16 mouse cellular contexts compared by ENCODE assay signal in the genomic region with DNA sequence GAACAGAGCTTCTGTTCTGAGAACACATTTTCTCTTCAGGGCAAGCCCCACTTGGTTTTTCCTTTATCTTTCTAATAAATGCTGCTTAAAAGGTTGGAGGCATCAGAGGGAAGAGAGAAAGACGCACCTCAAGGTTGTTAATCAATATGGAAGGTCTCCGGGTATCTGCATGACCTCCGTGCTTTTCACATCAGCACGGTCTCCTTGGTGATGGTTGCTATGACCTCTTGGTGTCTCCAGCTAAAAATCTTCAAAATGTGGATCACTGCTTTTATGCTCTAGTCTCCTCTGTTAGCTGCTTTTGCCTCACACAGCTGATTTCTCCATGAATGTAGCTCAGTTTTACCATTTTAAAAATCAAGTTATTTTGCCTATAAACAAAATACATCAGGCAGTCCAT. TPM values are rescaled to one million over a fixed set of nuclear protein-coding genes. Genes with fewer than 3 reads are reported as not detected.
DNase-seq lines count a peak whose midpoint lies in the region; ATAC-seq and TF ChIP-seq lines count a peak whose summit lies in the region.
"Had no signal": no experiment of that assay in that cellular context is flagged by ENCODE, and none has a peak within 500 bp of the region (broad histone marks: within the 10 kb centered on the region; RNA-seq: fewer than 3 reads in every experiment).

No protein-coding gene starts in this region.

- H3K9me3 ChIP-seq in hindbrain, embryonic 15.5 days: no peaks in the 10 kb centered on the region
- no peaks in the 10 kb centered on the region for H3K9me3 ChIP-seq in midbrain, embryonic 13.5 days
- H3K9me3 ChIP-seq in neural tube, embryonic 15.5 days (replicated peaks): no peaks in the 10 kb centered on the region
- H3K9me3 ChIP-seq: embryonic facial prominence, embryonic 12.5 days had no signal

- no peaks in the 10 kb centered on the region for H3K27me3 ChIP-seq in hindbrain, embryonic 15.5 days
- no peaks in the 10 kb centered on the region for H3K27me3 ChIP-seq in midbrain, embryonic 13.5 days
- no peaks in the 10 kb centered on the region for H3K27me3 ChIP-seq in neural tube, embryonic 15.5 days (replicated peaks)
- H3K27me3 ChIP-seq: embryonic facial prominence, embryonic 12.5 days had no signal

- WGBS in hindbrain, embryonic 15.5 days: 15% methylated on average over 4 of the region's 4 CpGs
- WGBS in midbrain, embryonic 13.5 days: 12% methylated on average over 4 of the region's 4 CpGs
- 9% methylated on average over 4 of the region's 4 CpGs for WGBS in neural tube, embryonic 15.5 days

- no peak overlapping the region for H3K9ac ChIP-seq in hindbrain, embryonic 15.5 days
- H3K9ac ChIP-seq in midbrain, embryonic 13.5 days (replicated peaks): no peak overlapping the region
- no peak overlapping the region; the same call in 1 of the 2 replicates for H3K9ac ChIP-seq in neural tube, embryonic 15.5 days (replicated peaks)
- H3K9ac ChIP-seq: embryonic facial prominence, embryonic 12.5 days had no signal

- ATAC-seq in hindbrain, embryonic 15.5 days (ENCODE audit: low FRiP score, low read depth): no peak
- ATAC-seq in midbrain, embryonic 13.5 days: no peak
- no peak for ATAC-seq in neural tube, embryonic 15.5 days (ENCODE audit: low FRiP score)

- H3K4me3 ChIP-seq in layer of hippocampus, adult 2 months: no peak overlapping the region
- H3K4me3 ChIP-seq in hindbrain, embryonic 15.5 days: no peak overlapping the region
- H3K4me3 ChIP-seq in midbrain, embryonic 13.5 days (replicated peaks): no peak overlapping the region
- no peak overlapping the region for H3K4me3 ChIP-seq in neural tube, embryonic 15.5 days (replicated peaks)
- H3K4me3 ChIP-seq: embryonic facial prominence, embryonic 12.5 days had no signal

- peaks cover 33% of the 10 kb centered on the region for H3K4me1 ChIP-seq in hindbrain, embryonic 15.5 days (replicated peaks)
- peaks cover 35% of the 10 kb centered on the region for H3K4me1 ChIP-seq in midbrain, embryonic 13.5 days (replicated peaks)
- peaks cover 19% of the 10 kb centered on the region for H3K4me1 ChIP-seq in neural tube, embryonic 15.5 days
- H3K4me1 ChIP-seq: embryonic facial prominence, embryonic 12.5 days had no signal

- no peaks in the 10 kb centered on the region for H3K36me3 ChIP-seq in hindbrain, embryonic 15.5 days
- no peaks in the 10 kb centered on the region for H3K36me3 ChIP-seq in midbrain, embryonic 13.5 days
- no peaks in the 10 kb centered on the region for H3K36me3 ChIP-seq in neural tube, embryonic 15.5 days
- H3K36me3 ChIP-seq: embryonic facial prominence, embryonic 12.5 days had no signal

- no peak for DNase-seq in layer of hippocampus, adult 2 months (ENCODE audit: low spot score in 2 of 2)
- no peak for DNase-seq in layer of hippocampus, postnatal 25 days (ENCODE audit: extremely low spot score in 1 of 2, low spot score in 1 of 2)
- DNase-seq in testis, postnatal 14 days (ENCODE audit: low spot score): no peak
- no peak for DNase-seq in urinary bladder, postnatal 25 days (ENCODE audit: low spot score)
- DNase-seq: adrenal gland, postnatal 36 days; cerebellum, postnatal 25 days; gastrocnemius, postnatal 25 days; kidney, adult 8-10 months; kidney, postnatal 4 days; lung, adult 2 months; lung, postnatal 4 days; spleen, adult 18-20 months had no signal

- no peak for TF ChIP-seq CTCF in layer of hippocampus, adult 2 months (conservative IDR thresholded peaks at IDR 0.05)

- H3K4me2 ChIP-seq in hindbrain, embryonic 15.5 days: no peak overlapping the region
- H3K4me2 ChIP-seq in midbrain, embryonic 13.5 days (replicated peaks): no peak overlapping the region
- no peak overlapping the region for H3K4me2 ChIP-seq in neural tube, embryonic 15.5 days
- H3K4me2 ChIP-seq: embryonic facial prominence, embryonic 12.5 days had no signal

- 0 out of 2 replicates have a peak overlapping the region, but pooled peaks have one; percentile 36 for H3K27ac ChIP-seq in layer of hippocampus, adult 2 months
- H3K27ac ChIP-seq in hindbrain, embryonic 15.5 days (replicated peaks): peak overlapping the region; percentile 55; the same call in 1 of the 2 replicates
- H3K27ac ChIP-seq in midbrain, embryonic 13.5 days: peak overlapping the region; percentile 53; the same call in 1 of the 2 replicates
- H3K27ac ChIP-seq in neural tube, embryonic 15.5 days (replicated peaks): peak overlapping the region; percentile 45
- H3K27ac ChIP-seq: embryonic facial prominence, embryonic 12.5 days had no signal

RNA-seq across cellular contexts. Expression of gene Srgap1, which starts 50.6 kb away (rescaled TPM):
- 10 to 100 TPM; 12.3 to 13.4 TPM for total RNA-seq in layer of hippocampus, adult 2 months (2021)
- 10 to 100 TPM; 11.1 to 15.4 TPM for total RNA-seq in layer of hippocampus, postnatal 25 days (2021)
- 36.4 and 38.2 TPM in 2 replicates for polyA plus RNA-seq in hindbrain, embryonic 15.5 days (2015; fragmentation: Nextera tagmentation; extraction: Ambion mirVana)
- polyA plus RNA-seq in midbrain, embryonic 13.5 days (2015; fragmentation: Nextera tagmentation; extraction: Ambion mirVana): 40.1 and 40.9 TPM in 2 replicates
- 26.1 and 30.7 TPM in 2 replicates for polyA plus RNA-seq in neural tube, embryonic 15.5 days (2015; fragmentation: Nextera tagmentation; extraction: Ambion mirVana)
